Mouse (Mus musculus) ES-E14 (cell line): ENCODE results near the gene Snx8. TPM values are rescaled to one million over a fixed set of nuclear protein-coding genes. Genes with fewer than 3 reads are reported as not detected.

ENCODE experiments used
- DNase-seq: peaks from one replicate; pipeline ENCODE4 v3.0.0-alpha.2; 2013; ENCODE audit warnings: low read depth, low spot score
- H3K27ac ChIP-seq: 2 replicates; pipeline ENCODE4 v1.5.1; 2012; ENCODE audit warnings: low read depth, mild to moderate bottlenecking, low read length, moderate library complexity, mixed read lengths; ENCODE audit not compliant: poor library complexity, insufficient read depth, severe bottlenecking
- H3K36me3 ChIP-seq: 2 replicates; pipeline ENCODE4 v1.6.1; 2012; ENCODE audit warnings: mild to moderate bottlenecking, low read length, moderate library complexity, mixed read lengths; ENCODE audit not compliant: control insufficient read depth, poor library complexity, insufficient read depth, severe bottlenecking
- H3K4me1 ChIP-seq, 2 experiments: fragments of 150-350 bp in 1 of 2; sonication (generic) in 1 of 2; 2 replicates each; pipeline ENCODE4 v1.6.1; 2012; ENCODE audit warnings: low read length in 2 of 2, mild to moderate bottlenecking in 1 of 2, mixed read lengths in 1 of 2; ENCODE audit not compliant: control insufficient read depth in 2 of 2, insufficient read depth in 2 of 2, poor library complexity in 1 of 2
- H3K4me3 ChIP-seq, 2 experiments: fragments of 150-350 bp in 1 of 2; sonication (generic) in 1 of 2; 2 replicates each; pipeline ENCODE4 v1.5.1; 2012; ENCODE audit warnings: low read length in 2 of 2, low read depth in 1 of 2, mild to moderate bottlenecking in 1 of 2, mixed read lengths in 1 of 2; ENCODE audit not compliant: insufficient read depth in 1 of 2, poor library complexity in 1 of 2, severe bottlenecking in 1 of 2
- H3K9ac ChIP-seq: 2 replicates; pipeline ENCODE4 v1.6.1; 2012; ENCODE audit warnings: low read depth, mild to moderate bottlenecking, low read length, mixed read lengths; ENCODE audit not compliant: poor library complexity, insufficient read depth, severe bottlenecking
- H3K9me3 ChIP-seq: fragments of 150-350 bp; sonication (generic); 2 replicates; pipeline ENCODE4 v1.6.1; 2012; ENCODE audit warnings: low read depth, mild to moderate bottlenecking, low read length; ENCODE audit not compliant: control insufficient read depth, insufficient read depth
- CHD2 ChIP-seq: IDR thresholded peaks from 2 replicates; pipeline ENCODE4 v1.6.1; 2014; ENCODE audit warnings: mild to moderate bottlenecking, low read depth, low read length, inconsistent platforms
- HCFC1 ChIP-seq: IDR thresholded peaks from 2 replicates; pipeline ENCODE4 v1.6.1; 2012; ENCODE audit warnings: low read length, inconsistent platforms, borderline replicate concordance; ENCODE audit not compliant: insufficient read depth
- MAFK ChIP-seq: IDR thresholded peaks from 2 replicates; pipeline ENCODE4 v1.6.1; 2014; ENCODE audit warnings: mild to moderate bottlenecking, low read depth, low read length, inconsistent platforms; ENCODE audit not compliant: insufficient read depth
- ZC3H11A ChIP-seq: IDR thresholded peaks from 2 replicates; pipeline ENCODE4 v1.6.1; 2012; ENCODE audit warnings: low read depth, mild to moderate bottlenecking, inconsistent platforms, low read length, borderline replicate concordance
- ZNF384 ChIP-seq: IDR thresholded peaks from 2 replicates; pipeline ENCODE4 v1.6.1; 2012; ENCODE audit warnings: low read depth, low read length, inconsistent platforms
- in situ Hi-C, 2 experiments: fragments of 600-800 bp; cut with MboI; formaldehyde crosslinking; loops; one replicate each; pipeline ENCODE4 v1.15.1; 2025; ENCODE audit warnings: low sequenced_read_pairs in 2 of 2, inconsistent platforms in 1 of 2; ENCODE audit not compliant: unreplicated experiment in 2 of 2
- total RNA-seq: library from RNA; depleted of rRNA; stranded (reverse); fragments of 300-350 nt; gene quantifications from 2 replicates; pipeline ENCODE4 v1.2.3, GENCODE M21; 2012

Snx8 gene
- total RNA-seq, 1 experiment: 27.9 TPM

- H3K4me1 ChIP-seq: peaks cover 0 to 16% of the 10 kb centered on the region in 2 experiments; a peak in 2 of 4 replicates
- DNase-seq: no peak
- TF ChIP-seq ZNF384: no peak
- TF ChIP-seq MAFK: no peak
- H3K9ac ChIP-seq: no peak overlapping the region
- no peaks in the 10 kb centered on the region for H3K9me3 ChIP-seq
- H3K4me3 ChIP-seq: no peak overlapping the region
- in situ Hi-C loops: no loop called here
- H3K27ac ChIP-seq: no peak overlapping the region
- no peaks in the 10 kb centered on the region for H3K36me3 ChIP-seq
Observed at GRCm38 (mm10) chr5:140381156-140381555, 7.9 kb downstream of the Snx8 start.

GRCm38 (mm10) chr5:140379299-140379698 lies 9.8 kb downstream of the Snx8 start:
- TF ChIP-seq MAFK (no peak), ZC3H11A (no peak), HCFC1 (no peak), ZNF384 (no peak), CHD2 (no peak)
- Histone ChIP-seq H3K27ac (no peak overlapping the region), H3K36me3 (no peaks in the 10 kb centered on the region), H3K4me3 (no peak overlapping the region), H3K9me3 (no peaks in the 10 kb centered on the region), H3K4me1 (peaks cover 0 to 16% of the 10 kb centered on the region in 2 experiments; a peak in 2 of 4 replicates), H3K9ac (0 out of 2 replicates have a peak overlapping the region, but pooled peaks have one; percentile 30)
- in situ Hi-C loops: no loop called here
- no peak for DNase-seq

- DNase-seq: no peak
- Histone ChIP-seq H3K27ac (no peak overlapping the region), H3K9ac (no peak overlapping the region), H3K9me3 (no peaks in the 10 kb centered on the region), H3K4me1 (peaks cover 0 to 11% of the 10 kb centered on the region in 2 experiments; a peak in 1 of 4 replicates), H3K36me3 (no peaks in the 10 kb centered on the region), H3K4me3 (no peak overlapping the region)
- in situ Hi-C loops: no loop called here
- no peak for TF ChIP-seq ZC3H11A
- no peak for TF ChIP-seq HCFC1
- TF ChIP-seq ZNF384: no peak
- TF ChIP-seq MAFK: no peak
- no peak for TF ChIP-seq CHD2
Observed at GRCm38 (mm10) chr5:140378121-140378853, 10.8 kb downstream of the Snx8 start.

GRCm38 (mm10) chr5:140375249-140375829 lies 13.7 kb downstream of the Snx8 start:
- Histone ChIP-seq H3K36me3 (no peaks in the 10 kb centered on the region), H3K4me3 (no peak overlapping the region), H3K9ac (no peak overlapping the region), H3K9me3 (no peaks in the 10 kb centered on the region), H3K27ac (no peak overlapping the region), H3K4me1 (peaks cover 0 to 14% of the 10 kb centered on the region in 2 experiments; a peak in 2 of 4 replicates)
- TF ChIP-seq CHD2 (no peak), ZC3H11A (no peak), MAFK (no peak), HCFC1 (no peak), ZNF384 (no peak)
- DNase-seq: no peak
- in situ Hi-C loops: no loop called here
